Mouse (Mus musculus): Measurements from ENCODE around the gene Inpp5d. TPM values are rescaled to one million over a fixed set of nuclear protein-coding genes. Genes with fewer than 3 reads are reported as not detected.

Inpp5d gene
- polyA plus RNA-seq, 1 experiment from 2014 or later: 4.1 TPM

GRCm38 (mm10) chr1:87698010-87698409 lies 77.9 kb downstream of the Inpp5d start:
- Histone ChIP-seq H3K27me3 (ENCODE audit: poor library complexity, severe bottlenecking) (no peaks in the 10 kb centered on the region), H3K4me3 (no peak overlapping the region), H3K36me3 (replicated peaks) (no peaks in the 10 kb centered on the region), H3K9me3 (no peaks in the 10 kb centered on the region), H3K27ac (no peak overlapping the region), H3K4me1 (no peaks in the 10 kb centered on the region)
- DNase-seq (ENCODE audit: extremely low spot score, low spot score): no peak
- WGBS: 92% methylated on average over 6 of the region's 6 CpGs

GRCm38 (mm10) chr1:87699890-87700448 lies 79.9 kb downstream of the Inpp5d start:
- no peaks in the 10 kb centered on the region for H3K27me3 ChIP-seq (ENCODE audit: poor library complexity, severe bottlenecking)
- no peaks in the 10 kb centered on the region for H3K9me3 ChIP-seq
- no peak overlapping the region for H3K27ac ChIP-seq
- H3K36me3 ChIP-seq (replicated peaks): no peaks in the 10 kb centered on the region
- no peak overlapping the region for H3K4me3 ChIP-seq
- H3K4me1 ChIP-seq: no peaks in the 10 kb centered on the region
- WGBS: 87% methylated on average over 5 of the region's 5 CpGs
- no peak for DNase-seq (ENCODE audit: extremely low spot score, low spot score)

GRCm38 (mm10) chr1:87704230-87704629 lies 84.1 kb downstream of the Inpp5d start:
- DNase-seq (ENCODE audit: extremely low spot score, low spot score): no peak
- 82% methylated on average over 2 of the region's 2 CpGs for WGBS
- no peak overlapping the region for H3K4me3 ChIP-seq
- peaks cover 9% of the 10 kb centered on the region; the same call in 1 of the 2 replicates for H3K9me3 ChIP-seq
- peaks cover under 1% of the 10 kb centered on the region; the same call in 1 of the 2 replicates for H3K4me1 ChIP-seq
- H3K36me3 ChIP-seq (replicated peaks): no peaks in the 10 kb centered on the region
- H3K27ac ChIP-seq: no peak overlapping the region
- no peaks in the 10 kb centered on the region for H3K27me3 ChIP-seq (ENCODE audit: poor library complexity, severe bottlenecking)

- Histone ChIP-seq H3K9me3 (peaks cover 9% of the 10 kb centered on the region; the same call in 1 of the 2 replicates), H3K36me3 (replicated peaks) (no peaks in the 10 kb centered on the region), H3K27me3 (ENCODE audit: poor library complexity, severe bottlenecking) (no peaks in the 10 kb centered on the region), H3K27ac (no peak overlapping the region), H3K4me3 (no peak overlapping the region), H3K4me1 (peaks cover 7% of the 10 kb centered on the region; the same call in 1 of the 2 replicates)
- no peak for DNase-seq (ENCODE audit: extremely low spot score, low spot score)
- WGBS: 92% methylated on average over 3 of the region's 3 CpGs
Observed at GRCm38 (mm10) chr1:87706361-87706760, 86.2 kb downstream of the Inpp5d start.

- Histone ChIP-seq H3K4me1 (peaks cover 7% of the 10 kb centered on the region; the same call in 1 of the 2 replicates), H3K36me3 (replicated peaks) (no peaks in the 10 kb centered on the region), H3K4me3 (no peak overlapping the region), H3K27me3 (ENCODE audit: poor library complexity, severe bottlenecking) (no peaks in the 10 kb centered on the region), H3K9me3 (peaks cover 9% of the 10 kb centered on the region; the same call in 1 of the 2 replicates), H3K27ac (no peak overlapping the region)
- WGBS: 74% methylated on average over 6 of the region's 6 CpGs
- DNase-seq (ENCODE audit: extremely low spot score, low spot score): no peak
Observed at GRCm38 (mm10) chr1:87709020-87709419, 88.9 kb downstream of the Inpp5d start.

- peaks cover 9% of the 10 kb centered on the region; the same call in 1 of the 2 replicates for H3K9me3 ChIP-seq
- no peak for DNase-seq (ENCODE audit: extremely low spot score, low spot score)
- 80% methylated on average over 7 of the region's 7 CpGs for WGBS
- peaks cover 7% of the 10 kb centered on the region; the same call in 1 of the 2 replicates for H3K4me1 ChIP-seq
- H3K27me3 ChIP-seq (ENCODE audit: poor library complexity, severe bottlenecking): no peaks in the 10 kb centered on the region
- H3K27ac ChIP-seq: no peak overlapping the region
- H3K36me3 ChIP-seq (replicated peaks): no peaks in the 10 kb centered on the region
- no peak overlapping the region for H3K4me3 ChIP-seq
Observed at GRCm38 (mm10) chr1:87709661-87710270, 89.7 kb downstream of the Inpp5d start.

- Histone ChIP-seq H3K27ac (no peak overlapping the region), H3K36me3 (replicated peaks) (no peaks in the 10 kb centered on the region), H3K4me3 (no peak overlapping the region), H3K4me1 (peaks cover 7% of the 10 kb centered on the region; the same call in 1 of the 2 replicates), H3K9me3 (peaks cover 9% of the 10 kb centered on the region; the same call in 1 of the 2 replicates), H3K27me3 (ENCODE audit: poor library complexity, severe bottlenecking) (no peaks in the 10 kb centered on the region)
- no peak for DNase-seq (ENCODE audit: extremely low spot score, low spot score)
- 86% methylated on average over 10 of the region's 10 CpGs for WGBS
Observed at GRCm38 (mm10) chr1:87711938-87712613, 92.0 kb downstream of the Inpp5d start.

GRCm38 (mm10) chr1:87712614-87712971 lies 92.5 kb downstream of the Inpp5d start:
- Histone ChIP-seq H3K27me3 (ENCODE audit: poor library complexity, severe bottlenecking) (no peaks in the 10 kb centered on the region), H3K27ac (no peak overlapping the region), H3K4me1 (peaks cover 7% of the 10 kb centered on the region; the same call in 1 of the 2 replicates), H3K36me3 (replicated peaks) (no peaks in the 10 kb centered on the region), H3K4me3 (no peak overlapping the region), H3K9me3 (peaks cover 9% of the 10 kb centered on the region; the same call in 1 of the 2 replicates)
- DNase-seq (ENCODE audit: extremely low spot score, low spot score): no peak
- 84% methylated on average over 1 of the region's 1 CpGs for WGBS

GRCm38 (mm10) chr1:87721382-87721781 lies 101.3 kb downstream of the Inpp5d start:
- WGBS: 40% methylated on average over 8 of the region's 8 CpGs
- DNase-seq (ENCODE audit: extremely low spot score, low spot score): peak; percentile 21
- Histone ChIP-seq H3K9me3 (no peaks in the 10 kb centered on the region), H3K4me3 (no peak overlapping the region), H3K36me3 (replicated peaks) (no peaks in the 10 kb centered on the region), H3K27ac (no peak overlapping the region), H3K27me3 (ENCODE audit: poor library complexity, severe bottlenecking) (no peaks in the 10 kb centered on the region), H3K4me1 (0 out of 2 replicates have a peak, but pooled peaks cover 5% of the 10 kb centered on the region)

GRCm38 (mm10) chr1:87722081-87722480 lies 102.0 kb downstream of the Inpp5d start:
- 69% methylated on average over 2 of the region's 2 CpGs for WGBS
- H3K4me3 ChIP-seq: no peak overlapping the region
- no peaks in the 10 kb centered on the region for H3K9me3 ChIP-seq
- DNase-seq (ENCODE audit: extremely low spot score, low spot score): no peak
- H3K27ac ChIP-seq: no peak overlapping the region
- no peaks in the 10 kb centered on the region for H3K36me3 ChIP-seq (replicated peaks)
- no peaks in the 10 kb centered on the region for H3K27me3 ChIP-seq (ENCODE audit: poor library complexity, severe bottlenecking)
- 0 out of 2 replicates have a peak, but pooled peaks cover 5% of the 10 kb centered on the region for H3K4me1 ChIP-seq

GRCm38 (mm10) chr1:87723351-87723750 lies 103.2 kb downstream of the Inpp5d start:
- WGBS: 72% methylated on average over 4 of the region's 4 CpGs

GRCm38 (mm10) chr1:87729070-87729469 lies 109.0 kb downstream of the Inpp5d start:
- Histone ChIP-seq H3K4me3 (no peak overlapping the region), H3K36me3 (replicated peaks) (no peaks in the 10 kb centered on the region), H3K9me3 (no peaks in the 10 kb centered on the region), H3K27me3 (ENCODE audit: poor library complexity, severe bottlenecking) (no peaks in the 10 kb centered on the region), H3K4me1 (no peaks in the 10 kb centered on the region), H3K27ac (no peak overlapping the region)
- no peak for DNase-seq (ENCODE audit: extremely low spot score, low spot score)
- 80% methylated on average over 2 of the region's 2 CpGs for WGBS

More at GRCm38 (mm10) chr1:87723351-87723750, 103.2 kb downstream of the Inpp5d start:
- no peaks in the 10 kb centered on the region for H3K9me3 ChIP-seq
- no peaks in the 10 kb centered on the region for H3K27me3 ChIP-seq (ENCODE audit: poor library complexity, severe bottlenecking)
- DNase-seq (ENCODE audit: extremely low spot score, low spot score): no peak
- no peaks in the 10 kb centered on the region for H3K36me3 ChIP-seq (replicated peaks)
- 0 out of 2 replicates have a peak, but pooled peaks cover 5% of the 10 kb centered on the region for H3K4me1 ChIP-seq
- no peak overlapping the region for H3K27ac ChIP-seq
- H3K4me3 ChIP-seq: no peak overlapping the region

- Histone ChIP-seq H3K36me3 (replicated peaks) (no peaks in the 10 kb centered on the region), H3K4me3 (no peak overlapping the region), H3K4me1 (no peaks in the 10 kb centered on the region), H3K27ac (no peak overlapping the region), H3K9me3 (no peaks in the 10 kb centered on the region), H3K27me3 (ENCODE audit: poor library complexity, severe bottlenecking) (no peaks in the 10 kb centered on the region)
- 84% methylated on average over 6 of the region's 6 CpGs for WGBS
- no peak for DNase-seq (ENCODE audit: extremely low spot score, low spot score)
Observed at GRCm38 (mm10) chr1:87729850-87730249, 109.7 kb downstream of the Inpp5d start.
